Mouse (Mus musculus) adrenal gland, postnatal 4 days (tissue): ENCODE measurements at regions not wholly inside any gene's neighbourhood (a gene's known extent, or its start where the extent isn't known, plus 50 kb on each side); places are given as distances from the start of the nearest gene placed in this dataset.

ENCODE experiments used
- DNase-seq, 2 experiments: peaks; one replicate each; pipeline ENCODE4 v3.0.0; 2021 to 2022; ENCODE audit warnings: low spot score in 2 of 2, mixed read lengths in 2 of 2

DNA sequence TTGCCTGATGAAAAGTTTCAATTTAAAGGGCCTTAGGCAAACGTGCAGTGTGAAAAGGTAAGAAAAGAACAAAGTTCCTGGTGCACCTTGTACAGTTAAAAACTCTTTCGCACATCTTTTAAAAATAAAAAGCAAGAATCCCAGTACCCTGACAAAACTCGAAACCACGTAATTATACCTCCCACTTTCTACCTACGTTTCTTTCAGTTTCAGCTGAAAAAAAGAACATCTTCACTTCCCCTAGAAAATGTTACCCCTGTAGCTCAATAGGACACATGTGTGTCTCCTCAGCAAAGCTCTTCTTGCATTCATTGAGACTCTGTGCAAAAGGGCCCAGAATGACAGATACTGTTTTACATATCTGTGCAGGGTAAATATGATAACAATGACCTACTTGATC lies 113.2 kb downstream of the Spry2 start:
- no peak for DNase-seq

DNA sequence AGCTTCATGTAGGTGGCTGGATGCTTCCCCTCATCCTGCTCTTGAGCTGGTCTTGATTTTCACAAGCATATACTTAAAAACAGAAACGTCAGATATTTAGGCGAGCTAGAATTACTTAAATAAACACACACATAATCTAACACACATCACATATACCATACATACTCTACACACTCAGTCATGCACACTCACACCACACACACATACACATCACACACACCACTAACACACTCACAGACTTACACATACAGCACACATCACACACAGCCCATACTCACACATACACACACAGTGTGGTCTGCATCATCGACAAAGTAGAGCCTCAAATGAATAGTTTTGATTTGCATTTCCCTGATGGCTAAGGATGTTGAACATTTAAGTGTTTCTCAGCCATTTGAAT lies 116.9 kb downstream of the Spry2 start:
- DNase-seq: no peak

GRCm38 (mm10) chr14:105779349-105779748 lies 117.3 kb downstream of the Spry2 start:
- DNase-seq: no peak

GRCm38 (mm10) chr14:105773674-105774073 lies 122.9 kb downstream of the Spry2 start:
- no peak for DNase-seq

DNA sequence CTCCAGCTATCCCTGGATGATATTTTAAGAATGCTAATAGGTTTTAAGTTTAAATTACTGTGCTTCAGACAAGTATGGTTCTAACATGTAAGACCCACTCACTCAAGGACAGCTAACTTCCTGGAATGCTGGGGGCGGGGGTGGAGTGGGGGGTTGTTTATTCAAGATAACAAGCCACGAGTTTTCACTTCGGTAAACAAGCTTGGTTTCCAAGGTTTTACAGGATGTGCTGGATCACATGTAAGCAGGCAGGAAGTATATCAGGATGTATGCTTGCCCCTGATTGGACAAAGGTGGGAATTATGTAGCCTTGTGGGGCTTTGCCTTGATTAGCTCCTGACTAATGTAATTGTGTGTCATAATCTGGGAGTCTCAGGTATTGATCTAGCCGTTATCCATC lies 129.5 kb downstream of the Spry2 start:
- no peak for DNase-seq

- DNase-seq: no peak
Observed at GRCm38 (mm10) chr14:105752509-105753375, 143.9 kb downstream of the Spry2 start.

DNA sequence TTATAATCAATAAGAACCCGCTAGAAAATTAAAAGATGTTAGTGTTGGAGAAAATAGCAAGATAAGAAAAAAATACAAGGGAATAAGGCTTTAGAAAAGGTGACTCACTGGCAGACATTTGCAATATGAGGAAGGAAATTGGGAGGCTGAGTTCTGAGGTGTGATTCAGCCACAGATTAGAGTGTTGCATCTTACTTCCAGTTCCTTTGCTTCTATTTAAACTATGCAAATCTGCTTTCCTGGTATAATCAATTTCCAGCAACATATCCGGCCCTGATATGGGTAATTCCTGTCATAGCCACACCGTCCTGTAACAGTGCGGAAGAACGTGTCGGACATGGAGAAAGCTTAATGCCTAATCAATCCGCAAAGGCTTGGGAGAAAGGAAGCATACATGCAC lies 144.9 kb downstream of the Spry2 start:
- no peak for DNase-seq

DNA sequence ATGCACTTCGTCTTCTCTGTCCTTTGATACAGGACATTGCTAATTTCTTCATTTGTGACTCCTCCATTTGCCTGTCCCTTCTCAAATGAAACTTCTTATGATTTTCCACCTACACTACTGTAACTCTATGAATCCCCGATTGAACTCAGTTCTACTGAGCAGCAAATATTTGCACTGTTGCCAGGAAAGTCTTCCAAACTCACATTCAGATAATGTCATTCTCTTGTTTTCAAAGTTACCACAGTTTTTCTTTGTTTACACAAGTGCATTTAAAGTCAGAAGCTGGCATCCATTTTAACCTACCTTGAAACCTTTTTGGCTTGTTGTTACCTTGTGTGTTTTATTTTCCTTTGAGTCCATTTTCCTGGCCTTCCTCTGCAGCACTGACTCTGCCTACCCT lies 152.0 kb downstream of the Spry2 start:
- no peak for DNase-seq

DNA sequence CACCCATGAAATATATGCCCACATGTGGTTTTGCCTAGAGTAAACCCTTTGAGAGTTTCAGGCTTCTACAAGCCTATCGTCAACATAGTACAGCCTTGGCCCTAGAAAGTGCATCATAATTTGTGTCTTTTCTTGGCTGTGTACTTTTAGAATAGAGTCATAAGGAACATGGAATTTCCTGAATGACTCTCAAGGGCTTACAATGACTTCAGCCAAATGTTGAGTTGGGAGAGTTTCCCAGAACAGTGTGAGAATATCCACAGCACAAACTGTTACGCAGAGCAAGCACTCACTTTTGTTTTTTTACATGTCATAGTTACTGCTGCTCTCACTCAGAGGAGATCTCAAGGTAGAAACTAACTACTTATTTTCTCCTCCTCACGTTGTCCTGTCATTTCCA lies 152.5 kb downstream of the Spry2 start:
- no peak for DNase-seq

GRCm38 (mm10) chr14:105740889-105741288 lies 155.7 kb downstream of the Spry2 start:
- no peak for DNase-seq

GRCm38 (mm10) chr14:105738568-105738967 lies 158.1 kb downstream of the Spry2 start:
- DNase-seq: no peak

GRCm38 (mm10) chr14:105736352-105736751 lies 160.3 kb downstream of the Spry2 start:
- DNase-seq: no peak

- DNase-seq: no peak
Observed at GRCm38 (mm10) chr14:105734291-105734690, 162.3 kb downstream of the Spry2 start.

DNA sequence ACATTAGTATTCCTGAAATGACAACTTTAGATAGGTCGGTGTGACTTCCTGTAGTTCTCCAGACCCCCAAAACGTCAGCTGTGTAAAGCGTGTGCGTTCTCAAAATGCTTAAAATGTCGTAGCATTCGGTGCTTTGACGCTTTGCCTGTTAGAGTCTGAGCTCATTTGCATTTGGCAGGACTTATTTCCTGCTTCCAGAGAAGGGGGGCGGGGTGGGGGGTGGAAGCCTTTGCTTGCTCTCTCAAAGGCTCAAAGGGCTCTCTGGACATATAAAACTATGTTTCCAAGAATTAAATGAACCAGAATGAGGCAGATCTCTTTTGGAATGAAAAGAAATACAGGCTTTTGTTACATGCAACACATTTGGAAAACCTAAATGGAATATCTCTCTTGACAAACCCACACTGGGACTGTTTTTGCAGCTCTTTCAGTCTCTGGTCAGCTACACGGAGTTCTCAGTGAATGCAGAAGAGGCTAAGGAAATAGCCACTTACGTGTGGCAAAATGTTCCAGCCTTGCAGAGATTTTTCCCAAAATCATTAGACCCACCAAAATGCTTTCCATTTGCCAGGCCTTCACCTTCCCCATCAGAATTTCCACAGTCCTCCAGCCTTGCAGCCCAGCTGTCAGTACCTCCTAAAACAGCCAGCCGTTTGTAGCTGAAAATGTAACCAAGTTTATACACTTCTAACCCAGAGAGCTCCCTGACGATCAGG lies 163.4 kb downstream of the Spry2 start:
- peak in 1 of 2 experiments; percentile 9 for DNase-seq

- DNase-seq: peak; percentile 12 to 55
Observed at GRCm38 (mm10) chr14:105732221-105733012, 164.2 kb downstream of the Spry2 start.

DNA sequence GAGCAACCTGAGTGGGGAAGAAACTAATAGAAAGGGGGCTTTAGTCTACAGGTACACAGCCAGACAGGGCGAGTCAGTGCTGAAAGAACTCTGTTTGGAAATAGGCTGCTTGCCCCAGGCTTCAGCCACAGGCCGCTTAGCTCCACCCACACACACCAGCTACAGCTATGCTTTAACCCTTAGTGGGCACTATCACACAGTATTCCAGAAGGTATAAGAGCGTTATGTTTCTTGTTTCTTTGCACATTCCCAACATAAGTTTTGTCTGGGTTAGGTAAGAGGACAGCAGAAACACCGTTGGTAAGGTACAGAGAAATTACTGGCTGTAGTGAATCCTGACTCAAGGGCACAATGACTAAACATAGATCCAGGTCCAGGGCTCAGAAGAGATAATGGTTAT lies 165.8 kb downstream of the Spry2 start:
- DNase-seq: no peak

DNA sequence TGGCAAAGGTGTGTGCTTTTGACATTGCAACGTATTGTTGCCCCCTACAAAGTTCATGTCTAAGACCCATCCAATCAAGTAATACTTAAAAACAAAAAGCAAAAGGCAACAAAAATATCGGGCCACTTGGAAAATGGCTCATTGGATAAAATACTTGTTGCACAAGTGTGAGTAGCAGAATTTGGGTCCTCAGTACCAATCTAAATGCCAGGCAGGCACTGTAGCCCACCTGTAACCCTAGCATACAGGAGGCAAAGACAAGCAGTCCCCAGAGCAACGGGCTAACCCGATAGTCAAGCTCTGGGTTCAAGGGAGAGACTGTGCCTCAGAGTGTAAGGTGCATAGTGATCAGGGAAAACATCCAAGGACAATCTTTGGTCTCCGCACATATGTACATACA lies 167.8 kb downstream of the Spry2 start:
- no peak for DNase-seq

DNA sequence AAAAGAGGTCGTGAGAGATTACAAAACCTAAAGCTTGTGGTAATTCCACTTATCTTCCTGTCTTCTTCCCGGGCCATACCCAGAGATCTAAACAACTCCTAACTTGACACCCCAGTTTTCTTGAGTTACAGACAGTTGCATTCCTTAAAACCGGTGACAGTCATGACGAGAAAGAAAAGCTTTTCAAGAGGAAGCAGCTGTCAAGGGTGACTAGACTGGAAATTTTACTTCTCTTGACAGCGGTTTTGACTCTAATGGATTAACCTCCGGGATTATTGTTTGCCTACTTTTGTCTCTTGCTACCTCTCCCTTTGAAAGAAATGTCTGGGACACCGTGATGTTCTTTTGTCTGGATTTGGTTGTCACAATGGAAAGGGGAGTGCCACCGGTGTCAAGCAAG lies 170.9 kb downstream of the Spry2 start:
- no peak for DNase-seq

GRCm38 (mm10) chr14:105722923-105723322 lies 173.7 kb downstream of the Spry2 start:
- no peak for DNase-seq

DNA sequence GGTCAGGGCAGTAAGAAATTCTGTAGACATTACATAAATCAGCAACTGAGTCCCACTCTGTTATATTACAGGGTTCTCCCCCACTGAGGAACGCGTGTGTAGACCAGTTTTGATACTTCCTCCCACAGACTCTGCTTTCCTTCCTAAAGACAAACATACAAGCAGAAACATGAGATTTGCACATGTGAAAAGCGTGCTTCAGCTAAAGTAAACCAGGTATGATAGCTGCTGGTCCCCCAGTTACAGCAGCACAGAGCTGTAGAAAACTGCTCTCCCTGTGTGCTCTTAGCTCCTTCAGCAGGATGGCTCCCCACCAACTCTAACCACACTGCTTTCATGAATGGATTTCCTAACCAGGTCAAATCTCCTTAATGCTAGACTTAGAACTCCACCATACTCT lies 175.0 kb downstream of the Spry2 start:
- DNase-seq: no peak

DNA sequence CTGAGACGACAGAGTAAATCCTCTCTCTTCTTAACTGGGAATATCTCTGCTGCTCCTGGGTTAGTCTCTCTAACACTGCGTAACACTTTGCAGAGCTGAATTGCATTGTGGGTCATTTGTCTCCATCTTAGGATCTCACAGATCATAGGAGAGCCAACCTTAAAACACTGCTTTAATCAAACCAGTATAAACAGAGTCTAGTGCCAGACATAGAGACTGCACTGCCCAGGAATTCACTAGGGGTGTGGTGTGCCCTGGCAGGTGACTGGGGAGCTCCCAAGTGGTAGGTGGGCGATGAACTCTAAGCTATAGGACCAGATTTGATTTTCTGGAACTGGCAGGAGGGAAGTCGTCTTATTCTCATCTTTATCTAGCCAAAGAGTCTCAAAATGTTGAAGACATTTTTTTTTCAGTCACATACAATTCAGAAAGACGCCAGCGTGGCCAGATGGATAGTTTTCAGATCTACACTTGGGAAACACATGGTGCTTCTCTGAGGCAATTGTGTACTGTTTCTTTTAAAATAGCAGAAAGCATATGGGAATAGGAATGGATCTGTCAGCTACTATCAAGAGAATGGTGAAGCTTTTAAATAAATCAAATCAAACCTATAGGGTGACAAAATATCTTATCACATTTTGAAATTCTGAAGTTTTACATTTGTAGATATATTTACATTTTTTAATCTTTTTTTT lies 175.7 kb downstream of the Spry2 start:
- DNase-seq: no peak
